Mouse (Mus musculus): ENCODE results near the gene Sema4f. TPM values are rescaled to one million over a fixed set of nuclear protein-coding genes. Genes with fewer than 3 reads are reported as not detected.

Gene Sema4f
- polyA plus RNA-seq, 1 experiment from 2014 or later = 4.2 TPM

DNA sequence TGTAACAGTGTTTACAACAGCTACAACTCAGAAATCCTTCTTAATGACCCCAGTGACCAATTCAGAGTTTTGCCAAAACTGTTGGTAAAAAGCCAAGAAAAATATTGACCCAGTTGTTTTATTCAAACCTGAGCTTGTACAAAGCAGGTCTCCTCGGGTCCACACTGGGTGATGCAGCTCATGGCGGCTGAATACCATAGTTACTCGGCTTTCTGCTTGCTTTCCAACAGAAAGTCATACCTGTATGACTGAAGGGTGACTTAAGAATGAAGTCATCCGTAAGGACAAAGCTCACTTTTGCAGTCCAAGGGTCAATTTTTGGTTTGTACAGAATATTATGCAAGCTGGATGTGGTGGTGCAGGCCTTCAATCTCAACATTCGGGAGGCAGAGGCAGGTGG lies 12.0 kb downstream of the Sema4f start:
- 79% methylated on average over 5 of the region's 5 CpGs for WGBS

DNA sequence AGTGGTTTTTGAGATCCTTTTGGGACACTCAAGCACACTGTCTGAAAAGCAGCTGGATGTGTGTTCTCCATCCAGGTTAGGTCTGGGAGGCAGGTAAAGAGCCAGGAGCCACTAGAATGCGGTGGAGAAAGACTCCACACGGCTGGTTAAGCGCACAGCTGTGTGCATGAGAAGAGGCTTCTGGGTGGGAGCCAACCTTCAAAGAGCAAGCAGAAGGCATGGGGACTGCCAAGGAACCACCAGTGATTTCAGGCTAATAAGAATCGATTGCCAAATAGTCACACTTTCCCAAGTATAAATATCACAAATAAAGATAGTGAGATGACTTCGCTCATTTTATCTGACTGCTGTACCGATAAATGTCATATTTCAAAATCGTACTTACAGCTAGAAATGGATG lies 13.0 kb downstream of the Sema4f start:
- 89% methylated on average over 7 of the region's 7 CpGs for WGBS
- Histone ChIP-seq H3K9ac (replicated peaks) (no peak overlapping the region), H3K27ac (no peak overlapping the region), H3K27me3 (peaks cover 6% of the 10 kb centered on the region), H3K4me1 (replicated peaks) (no peaks in the 10 kb centered on the region), H3K9me3 (no peaks in the 10 kb centered on the region), H3K4me2 (no peak overlapping the region), H3K4me3 (replicated peaks) (no peak overlapping the region), H3K36me3 (peaks cover 3% of the 10 kb centered on the region; the same call in 1 of the 2 replicates)
- ATAC-seq (ENCODE audit: insufficient number of reproducible peaks, insufficient read depth, low FRiP score, low TSS enrichment, low read depth) = no peak

More for the DNA sequence above, 12.0 kb downstream of the Sema4f start:
- Histone ChIP-seq H3K27me3 (peaks cover 3% of the 10 kb centered on the region), H3K4me1 (replicated peaks) (no peaks in the 10 kb centered on the region), H3K9ac (replicated peaks) (no peak overlapping the region), H3K4me2 (no peak overlapping the region), H3K4me3 (replicated peaks) (no peak overlapping the region), H3K27ac (no peak overlapping the region), H3K9me3 (no peaks in the 10 kb centered on the region), H3K36me3 (peaks cover 3% of the 10 kb centered on the region; the same call in 1 of the 2 replicates)
- ATAC-seq (ENCODE audit: insufficient number of reproducible peaks, insufficient read depth, low FRiP score, low TSS enrichment, low read depth) = no peak

DNA sequence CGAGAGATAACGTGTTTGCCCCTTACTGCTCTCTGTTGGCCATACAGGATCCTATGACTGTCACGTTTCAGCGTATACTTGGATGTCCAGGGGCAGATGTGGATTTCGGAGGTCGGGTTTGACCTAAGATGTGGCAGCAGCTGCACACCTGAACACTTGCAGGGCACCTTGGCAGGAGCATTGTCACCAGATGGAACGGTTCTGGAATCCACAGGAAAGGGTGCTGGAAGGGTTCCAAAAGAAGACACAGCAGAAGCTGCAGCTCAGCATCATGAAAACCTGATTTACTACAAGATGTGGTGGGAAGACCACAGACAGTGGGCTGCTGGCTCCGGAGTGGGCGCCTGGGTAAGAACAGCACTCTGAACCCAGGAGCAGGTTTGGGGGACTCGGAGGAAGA lies 13.5 kb downstream of the Sema4f start:
- peaks cover 6% of the 10 kb centered on the region for H3K27me3 ChIP-seq
- H3K27ac ChIP-seq = no peak overlapping the region
- peaks cover 3% of the 10 kb centered on the region; the same call in 1 of the 2 replicates for H3K36me3 ChIP-seq
- 80% methylated on average over 10 of the region's 10 CpGs for WGBS
- no peaks in the 10 kb centered on the region for H3K9me3 ChIP-seq
- no peak overlapping the region for H3K9ac ChIP-seq (replicated peaks)
- no peak overlapping the region for H3K4me3 ChIP-seq (replicated peaks)
- no peak overlapping the region for H3K4me2 ChIP-seq
- H3K4me1 ChIP-seq (replicated peaks) = no peaks in the 10 kb centered on the region
- no peak for ATAC-seq (ENCODE audit: insufficient number of reproducible peaks, insufficient read depth, low FRiP score, low TSS enrichment, low read depth)

DNA sequence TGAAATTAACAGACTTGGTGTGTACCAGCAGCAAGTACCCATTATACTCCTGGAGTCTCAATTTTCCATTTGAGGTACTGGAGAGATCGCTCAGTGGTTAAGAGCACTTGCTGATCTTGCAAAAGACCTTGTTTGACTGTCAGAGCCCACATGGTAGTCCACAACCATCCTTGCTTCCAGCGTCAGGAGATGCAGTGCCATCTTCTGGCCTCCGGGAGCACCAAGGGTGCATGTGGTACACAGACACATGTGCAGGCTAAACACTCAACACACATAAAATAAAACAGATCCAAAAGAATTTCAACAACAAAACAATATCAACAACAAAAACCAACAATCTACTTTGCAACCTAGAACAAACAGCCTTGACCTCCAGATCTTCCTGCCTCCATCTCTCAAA lies 14.6 kb downstream of the Sema4f start:
- no peaks in the 10 kb centered on the region for H3K4me1 ChIP-seq (replicated peaks)
- no peak overlapping the region for H3K27ac ChIP-seq
- ATAC-seq (ENCODE audit: insufficient number of reproducible peaks, insufficient read depth, low FRiP score, low TSS enrichment, low read depth) = no peak
- WGBS = 67% methylated on average over 3 of the region's 3 CpGs
- H3K4me2 ChIP-seq = no peak overlapping the region
- H3K27me3 ChIP-seq = peaks cover 3% of the 10 kb centered on the region; the same call in 1 of the 2 replicates
- H3K4me3 ChIP-seq (replicated peaks) = no peak overlapping the region
- H3K9ac ChIP-seq (replicated peaks) = no peak overlapping the region
- peaks cover 3% of the 10 kb centered on the region; the same call in 1 of the 2 replicates for H3K36me3 ChIP-seq
- H3K9me3 ChIP-seq = no peaks in the 10 kb centered on the region

DNA sequence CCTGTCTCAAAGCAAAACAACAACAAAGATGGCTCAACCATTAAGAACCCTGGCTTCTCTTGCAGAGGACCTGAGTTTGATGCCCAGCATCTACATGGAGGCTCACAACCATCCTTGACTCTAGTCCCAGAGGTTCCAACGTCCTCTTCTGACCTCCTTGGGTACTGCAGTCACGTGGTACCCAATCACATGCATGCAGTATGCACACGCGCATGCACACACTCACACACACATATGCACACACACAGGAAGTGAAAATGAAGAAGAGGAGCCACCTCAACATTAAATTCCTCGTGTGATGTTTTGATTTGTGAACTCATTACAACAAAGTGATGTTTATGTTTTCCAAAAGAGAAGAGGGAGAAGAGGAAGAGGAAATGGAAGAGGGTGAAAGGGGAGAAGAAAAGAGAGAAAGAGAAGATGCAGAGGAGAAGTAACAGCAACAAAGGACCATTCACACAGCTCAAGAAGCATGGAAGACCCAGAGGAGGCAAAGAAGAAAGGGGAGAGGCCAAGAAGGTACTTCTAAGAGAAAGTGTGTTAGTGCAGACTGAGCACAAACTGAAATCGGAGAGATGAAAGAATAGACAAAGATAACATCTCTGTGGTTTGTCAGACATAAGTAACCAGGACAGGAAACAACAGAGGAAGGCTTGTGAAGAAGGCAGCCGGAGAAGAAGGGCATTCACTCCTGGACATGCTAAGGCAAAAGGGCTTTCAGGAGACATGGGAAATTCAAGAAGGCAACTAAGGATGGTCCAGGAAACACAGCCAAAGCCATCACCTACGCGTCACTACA lies 17.9 kb downstream of the Sema4f start:
- Histone ChIP-seq H3K4me2 (no peak overlapping the region), H3K4me3 (replicated peaks) (no peak overlapping the region), H3K27ac (no peak overlapping the region), H3K9me3 (no peaks in the 10 kb centered on the region), H3K4me1 (replicated peaks) (no peaks in the 10 kb centered on the region), H3K27me3 (peaks cover 16% of the 10 kb centered on the region), H3K9ac (replicated peaks) (no peak overlapping the region), H3K36me3 (peaks cover 3% of the 10 kb centered on the region; the same call in 1 of the 2 replicates)
- ATAC-seq (ENCODE audit: insufficient number of reproducible peaks, insufficient read depth, low FRiP score, low TSS enrichment, low read depth) = no peak
- WGBS = 79% methylated on average over 9 of the region's 9 CpGs

DNA sequence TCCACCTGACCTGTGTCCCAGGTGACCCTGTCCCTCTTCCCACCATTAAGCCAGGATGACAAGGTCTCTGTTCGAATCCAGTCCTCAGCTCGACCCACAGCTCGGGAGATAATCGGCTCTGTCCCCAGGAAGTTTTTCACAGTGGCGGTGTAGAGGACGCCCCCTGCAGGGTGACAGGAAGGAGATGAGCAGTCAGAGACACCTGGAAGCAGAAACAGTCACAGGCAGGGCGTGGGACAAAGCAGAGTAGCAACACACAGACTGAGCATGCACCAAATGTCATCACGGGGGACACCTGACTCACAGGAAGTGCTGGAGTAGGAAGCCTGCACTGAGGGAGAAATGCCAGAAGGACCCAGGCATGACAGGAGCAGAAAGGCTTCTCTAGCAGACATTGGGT lies 20.0 kb downstream of the Sema4f start:
- Histone ChIP-seq H3K9ac (replicated peaks) (no peak overlapping the region), H3K4me2 (no peak overlapping the region), H3K4me3 (replicated peaks) (no peak overlapping the region), H3K4me1 (replicated peaks) (no peaks in the 10 kb centered on the region), H3K27me3 (peaks cover 16% of the 10 kb centered on the region), H3K27ac (no peak overlapping the region), H3K36me3 (peaks cover 3% of the 10 kb centered on the region; the same call in 1 of the 2 replicates), H3K9me3 (no peaks in the 10 kb centered on the region)
- WGBS = 56% methylated on average over 8 of the region's 8 CpGs
- no peak for ATAC-seq (ENCODE audit: insufficient number of reproducible peaks, insufficient read depth, low FRiP score, low TSS enrichment, low read depth)

DNA sequence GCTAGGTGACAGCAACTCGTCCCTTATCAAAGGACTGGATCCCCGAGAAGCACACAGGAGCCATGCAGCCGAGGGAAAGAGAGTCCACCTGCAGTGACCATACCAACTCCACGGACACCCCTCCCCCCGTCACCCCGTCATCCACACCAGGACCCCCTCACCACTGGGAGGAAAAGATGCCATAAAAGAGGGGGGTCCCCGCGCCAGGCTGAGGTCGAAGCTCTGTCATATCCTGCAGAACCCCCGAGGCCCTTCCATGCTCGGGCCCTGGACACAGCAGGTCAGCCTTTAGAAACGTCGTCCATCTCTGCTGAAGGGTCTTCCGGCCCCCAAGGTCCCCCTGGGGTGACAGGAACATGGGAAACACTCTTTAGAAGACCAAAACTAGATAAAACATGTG lies 21.2 kb downstream of the Sema4f start:
- no peaks in the 10 kb centered on the region for H3K9me3 ChIP-seq
- no peak overlapping the region for H3K4me3 ChIP-seq (replicated peaks)
- H3K36me3 ChIP-seq = no peaks in the 10 kb centered on the region
- H3K4me1 ChIP-seq (replicated peaks) = no peaks in the 10 kb centered on the region
- WGBS = 76% methylated on average over 14 of the region's 14 CpGs
- H3K27me3 ChIP-seq = peaks cover 16% of the 10 kb centered on the region
- no peak overlapping the region for H3K9ac ChIP-seq (replicated peaks)
- no peak overlapping the region for H3K27ac ChIP-seq
- H3K4me2 ChIP-seq = no peak overlapping the region
- ATAC-seq (ENCODE audit: insufficient number of reproducible peaks, insufficient read depth, low FRiP score, low TSS enrichment, low read depth) = no peak

DNA sequence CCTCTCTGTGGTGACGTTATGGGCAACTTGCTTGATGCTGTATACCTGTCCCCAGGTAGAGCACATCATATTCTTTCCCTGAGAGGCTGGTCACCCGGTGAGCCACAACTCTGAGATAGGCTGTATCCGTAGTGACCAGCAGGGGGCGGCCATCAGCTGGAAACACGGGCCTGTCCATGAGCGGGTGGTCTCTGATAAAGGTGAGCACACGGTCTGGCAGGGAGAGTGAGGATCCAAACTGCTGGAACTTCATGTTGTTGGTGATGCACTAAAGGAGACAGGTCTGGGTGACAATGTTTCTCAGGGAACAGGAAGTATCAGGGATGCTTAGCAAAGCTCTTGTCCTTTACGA lies 21.8 kb downstream of the Sema4f start:
- peaks cover 16% of the 10 kb centered on the region for H3K27me3 ChIP-seq
- no peaks in the 10 kb centered on the region for H3K36me3 ChIP-seq
- no peaks in the 10 kb centered on the region for H3K9me3 ChIP-seq
- H3K4me1 ChIP-seq (replicated peaks) = no peaks in the 10 kb centered on the region
- H3K9ac ChIP-seq (replicated peaks) = no peak overlapping the region
- no peak overlapping the region for H3K27ac ChIP-seq
- WGBS = 20% methylated on average over 8 of the region's 8 CpGs
- no peak overlapping the region for H3K4me3 ChIP-seq (replicated peaks)
- no peak overlapping the region for H3K4me2 ChIP-seq
- ATAC-seq (ENCODE audit: insufficient number of reproducible peaks, insufficient read depth, low FRiP score, low TSS enrichment, low read depth) = peak; percentile 38; the same call in 1 of the 2 replicates

DNA sequence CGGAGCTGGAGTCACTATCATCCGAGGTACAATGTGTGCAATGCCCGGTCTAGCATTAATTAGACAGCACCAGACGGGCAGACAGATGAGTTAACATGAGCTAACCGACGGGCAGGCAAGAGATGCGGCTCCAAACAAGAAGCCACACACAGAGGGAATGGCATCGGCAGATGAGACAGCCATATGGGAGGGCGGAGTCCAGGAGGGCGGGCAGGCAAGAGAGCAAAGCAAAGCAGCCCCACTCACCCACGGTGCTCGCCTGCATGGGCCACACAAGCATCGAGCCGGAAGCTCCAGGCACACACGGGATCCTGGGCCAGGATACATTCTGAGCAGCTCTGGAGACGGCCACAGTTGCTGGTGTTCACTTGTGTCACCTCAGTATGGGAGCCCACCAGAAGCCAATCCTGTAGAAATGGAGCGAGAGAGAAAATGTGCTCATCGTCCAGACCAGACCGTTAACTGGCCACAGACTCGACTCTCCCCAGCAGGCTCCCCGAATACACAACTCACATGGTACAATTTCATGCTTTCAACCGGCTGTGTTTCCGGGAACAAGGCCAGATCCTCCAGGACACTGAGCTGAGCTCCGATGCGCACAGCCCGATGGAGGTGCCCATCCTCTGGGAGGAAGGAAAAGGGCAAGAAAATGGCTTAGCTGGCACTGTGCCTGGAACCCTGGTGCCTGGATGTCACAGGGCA lies 22.3 kb downstream of the Sema4f start:
- Histone ChIP-seq H3K27me3 (peaks cover 14% of the 10 kb centered on the region), H3K4me3 (replicated peaks) (no peak overlapping the region), H3K36me3 (no peaks in the 10 kb centered on the region), H3K4me2 (no peak overlapping the region), H3K4me1 (replicated peaks) (no peaks in the 10 kb centered on the region), H3K9ac (replicated peaks) (no peak overlapping the region), H3K27ac (no peak overlapping the region), H3K9me3 (no peaks in the 10 kb centered on the region)
- ATAC-seq (ENCODE audit: insufficient number of reproducible peaks, insufficient read depth, low FRiP score, low TSS enrichment, low read depth) = no peak; the same call in 1 of the 2 replicates
- WGBS = 74% methylated on average over 26 of the region's 26 CpGs

DNA sequence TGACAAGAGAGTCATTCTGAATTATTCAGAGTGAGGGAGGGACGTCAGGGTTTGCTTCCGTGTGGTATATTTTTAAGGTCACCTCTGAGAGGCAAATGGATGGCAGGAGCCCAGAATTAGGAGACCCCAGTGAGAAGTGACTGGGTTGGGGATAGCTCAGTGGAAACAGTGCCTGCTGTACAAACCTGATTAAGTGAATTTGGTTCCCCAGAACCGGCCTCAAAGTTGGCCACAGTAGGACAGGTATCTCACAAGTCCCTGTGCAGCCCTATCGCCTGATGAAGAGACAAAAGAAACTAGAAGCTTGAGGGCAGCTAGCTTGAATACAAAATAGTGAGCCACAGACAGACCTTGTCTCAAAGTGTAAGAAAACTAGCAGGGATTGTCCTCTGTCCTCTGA lies 23.1 kb downstream of the Sema4f start:
- Histone ChIP-seq H3K4me3 (replicated peaks) (no peak overlapping the region), H3K27ac (no peak overlapping the region), H3K4me1 (replicated peaks) (no peaks in the 10 kb centered on the region), H3K36me3 (no peaks in the 10 kb centered on the region), H3K4me2 (no peak overlapping the region), H3K9ac (replicated peaks) (no peak overlapping the region), H3K27me3 (peaks cover 13% of the 10 kb centered on the region), H3K9me3 (no peaks in the 10 kb centered on the region)
- WGBS = 88% methylated on average over 4 of the region's 4 CpGs
- no peak for ATAC-seq (ENCODE audit: insufficient number of reproducible peaks, insufficient read depth, low FRiP score, low TSS enrichment, low read depth)

DNA sequence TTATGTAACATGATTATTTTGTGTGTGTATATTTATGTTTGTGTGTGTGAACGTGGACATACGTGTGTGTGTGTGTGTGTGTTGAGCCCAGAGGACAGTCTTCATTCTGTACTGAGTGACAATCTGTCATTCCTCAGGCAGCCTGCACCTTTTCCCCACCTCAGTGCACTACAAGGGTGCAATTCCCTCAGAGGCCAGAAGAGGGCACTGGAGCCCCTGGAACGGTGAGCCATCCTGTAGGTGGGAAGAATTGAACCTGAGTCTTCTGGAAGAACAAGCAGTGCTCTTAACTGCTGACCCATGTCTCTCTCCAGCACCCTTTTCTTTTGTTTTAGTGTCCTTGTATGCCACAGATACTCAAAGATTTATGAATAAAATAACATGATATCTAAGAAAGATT lies 23.7 kb downstream of the Sema4f start:
- H3K4me2 ChIP-seq = no peak overlapping the region
- H3K36me3 ChIP-seq = no peaks in the 10 kb centered on the region
- WGBS = 19% methylated on average over 3 of the region's 3 CpGs
- H3K9ac ChIP-seq (replicated peaks) = no peak overlapping the region
- no peaks in the 10 kb centered on the region for H3K4me1 ChIP-seq (replicated peaks)
- no peak overlapping the region for H3K4me3 ChIP-seq (replicated peaks)
- ATAC-seq (ENCODE audit: insufficient number of reproducible peaks, insufficient read depth, low FRiP score, low TSS enrichment, low read depth) = no peak
- peaks cover 13% of the 10 kb centered on the region for H3K27me3 ChIP-seq
- H3K9me3 ChIP-seq = no peaks in the 10 kb centered on the region
- no peak overlapping the region for H3K27ac ChIP-seq

All from limb, embryonic 12.5 days (tissue).